Mouse (Mus musculus): ENCODE data around the gene Ankle1. TPM values are rescaled to one million over a fixed set of nuclear protein-coding genes. Genes with fewer than 3 reads are reported as not detected.
"Not testable (repeated sequence)": the region's sequence is repeated elsewhere in the genome, so short reads cannot be mapped to it uniquely, and the experiment has no call there.

Ankle1 gene
- polyA plus RNA-seq, 1 experiment from 2014 or later, result 34.8 TPM

GRCm38 (mm10) chr8:71402446-71402964 is 3.3 kb upstream of the Ankle1 start:
- Histone ChIP-seq H3K9ac (replicated peaks) (no peak overlapping the region), H3K27ac (replicated peaks) (no peak overlapping the region), H3K4me3 (no peak overlapping the region), H3K9me3 (no peaks in the 10 kb centered on the region), H3K36me3 (peaks cover 31% of the 10 kb centered on the region), H3K4me2 (replicated peaks) (no peak overlapping the region), H3K4me1 (peaks cover 26% of the 10 kb centered on the region), H3K27me3 (no peaks in the 10 kb centered on the region)
- 89% methylated on average over 9 of the region's 9 CpGs for WGBS
- ATAC-seq (ENCODE audit: low FRiP score, low read depth), result no peak

GRCm38 (mm10) chr8:71403107-71403885 is 2.5 kb upstream of the Ankle1 start:
- Histone ChIP-seq H3K4me2 (replicated peaks) (no peak overlapping the region), H3K9me3 (no peaks in the 10 kb centered on the region), H3K27ac (replicated peaks) (no peak overlapping the region), H3K4me1 (peaks cover 25% of the 10 kb centered on the region), H3K9ac (replicated peaks) (no peak overlapping the region), H3K36me3 (peaks cover 38% of the 10 kb centered on the region), H3K4me3 (no peak overlapping the region), H3K27me3 (no peaks in the 10 kb centered on the region)
- 89% methylated on average over 6 of the region's 6 CpGs for WGBS
- ATAC-seq (ENCODE audit: low FRiP score, low read depth), result no peak

- no peaks in the 10 kb centered on the region for H3K9me3 ChIP-seq
- H3K27me3 ChIP-seq, result no peaks in the 10 kb centered on the region
- no peak overlapping the region for H3K27ac ChIP-seq (replicated peaks)
- ATAC-seq (ENCODE audit: low FRiP score, low read depth), result no peak
- peaks cover 25% of the 10 kb centered on the region for H3K4me1 ChIP-seq
- no peak overlapping the region for H3K4me3 ChIP-seq
- peaks cover 39% of the 10 kb centered on the region for H3K36me3 ChIP-seq
- H3K4me2 ChIP-seq (replicated peaks), result no peak overlapping the region
- WGBS, result 92% methylated on average over 8 of the region's 8 CpGs
- no peak overlapping the region for H3K9ac ChIP-seq (replicated peaks)
Measured at GRCm38 (mm10) chr8:71404011-71404410, 1.8 kb upstream of the Ankle1 start.

- Histone ChIP-seq H3K4me1 (peaks cover 25% of the 10 kb centered on the region), H3K36me3 (peaks cover 41% of the 10 kb centered on the region), H3K27ac (replicated peaks) (no peak overlapping the region), H3K27me3 (no peaks in the 10 kb centered on the region), H3K4me2 (replicated peaks) (peak overlapping the region; percentile 83; the same call in 1 of the 2 replicates), H3K4me3 (no peak overlapping the region), H3K9me3 (no peaks in the 10 kb centered on the region), H3K9ac (replicated peaks) (no peak overlapping the region)
- ATAC-seq (ENCODE audit: low FRiP score, low read depth), result no peak
- WGBS, result 90% methylated on average over 9 of the region's 9 CpGs
Measured at GRCm38 (mm10) chr8:71404951-71405351, 859 bp upstream of the Ankle1 start.

DNA sequence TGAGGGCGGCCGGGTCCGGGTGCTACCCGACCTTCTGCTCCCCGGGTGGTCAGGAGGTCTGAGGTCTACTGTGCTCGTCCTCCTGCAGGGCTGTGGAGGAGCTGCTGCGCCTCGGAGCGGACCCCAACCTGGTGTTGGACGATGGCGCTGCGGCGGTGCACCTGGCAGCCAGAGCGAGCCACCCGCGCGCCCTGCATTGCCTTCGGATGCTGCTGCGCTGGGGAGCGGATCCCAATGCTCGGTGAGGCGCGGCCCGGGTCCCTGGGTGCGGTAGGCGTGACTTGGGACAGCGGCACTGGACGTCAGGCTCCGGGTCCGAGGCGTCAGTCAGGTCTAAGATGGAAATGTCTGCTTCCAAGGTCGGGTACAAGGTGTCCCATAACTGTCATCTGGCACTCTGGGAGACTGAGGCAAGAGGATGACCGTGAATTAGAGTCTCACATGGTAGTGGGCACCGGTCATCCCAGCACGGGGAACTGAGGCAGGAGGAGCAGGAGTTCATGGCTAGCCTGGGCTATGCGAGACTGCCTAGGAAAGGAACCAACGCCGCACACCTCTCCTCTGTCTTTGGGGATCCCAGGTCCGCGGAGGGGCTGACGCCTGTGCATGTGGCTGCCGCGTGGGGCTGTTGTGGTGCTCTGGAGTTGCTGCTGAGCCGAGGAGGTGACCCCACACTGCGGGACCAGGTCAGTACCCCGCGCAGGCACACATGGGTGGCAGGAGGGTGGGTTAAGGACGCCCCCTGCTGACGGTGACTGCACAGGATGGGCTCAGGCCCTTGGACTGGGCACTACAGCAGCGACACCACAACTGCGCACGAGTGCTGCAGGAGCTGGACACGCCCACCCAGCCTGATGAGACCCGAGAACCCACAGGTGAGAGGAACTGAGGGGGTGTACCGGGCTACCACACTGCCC is 547 bp downstream of the Ankle1 start:
- WGBS, result 1% methylated on average over 55 of the region's 55 CpGs
- Histone ChIP-seq H3K9ac (replicated peaks) (peak overlapping the region; percentile 66), H3K4me1 (peaks cover 25% of the 10 kb centered on the region), H3K27ac (replicated peaks) (peak overlapping the region; percentile 63; the same call in 1 of the 2 replicates), H3K4me3 (peak overlapping the region; percentile 65), H3K27me3 (no peaks in the 10 kb centered on the region), H3K36me3 (peaks cover 35% of the 10 kb centered on the region), H3K4me2 (replicated peaks) (peak overlapping the region; percentile 83), H3K9me3 (no peaks in the 10 kb centered on the region)
- ATAC-seq (ENCODE audit: low FRiP score, low read depth), result peak; percentile 79

DNA sequence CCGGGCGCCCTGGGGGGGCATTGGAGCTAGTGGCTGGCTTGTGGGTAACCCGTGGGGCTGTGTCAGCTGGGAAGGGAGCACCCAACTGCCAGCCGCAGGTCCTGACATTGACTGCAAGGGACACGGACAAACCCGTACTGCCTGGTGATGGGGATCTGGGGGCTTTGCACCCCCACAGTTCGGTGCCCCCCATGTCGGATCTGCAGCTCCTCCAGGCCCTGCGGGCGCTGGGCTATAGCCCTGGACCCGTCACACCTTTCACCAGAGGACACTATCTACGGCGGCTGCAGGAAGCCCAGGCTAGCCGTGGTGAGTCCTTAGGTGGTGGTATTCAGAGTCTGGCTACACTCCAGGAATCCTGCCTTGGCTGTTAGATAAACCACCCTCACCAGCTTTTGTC is 1.6 kb downstream of the Ankle1 start:
- no peak overlapping the region for H3K27ac ChIP-seq (replicated peaks)
- peaks cover 35% of the 10 kb centered on the region for H3K36me3 ChIP-seq
- H3K9me3 ChIP-seq, result no peaks in the 10 kb centered on the region
- 0 out of 2 replicates have a peak overlapping the region, but pooled peaks have one; percentile 65 for H3K4me3 ChIP-seq
- 92% methylated on average over 14 of the region's 14 CpGs for WGBS
- H3K27me3 ChIP-seq, result no peaks in the 10 kb centered on the region; the same call in 1 of the 2 replicates
- peaks cover 29% of the 10 kb centered on the region for H3K4me1 ChIP-seq
- ATAC-seq (ENCODE audit: low FRiP score, low read depth), result no peak
- H3K9ac ChIP-seq (replicated peaks), result peak overlapping the region; percentile 17; the same call in 1 of the 2 replicates
- peak overlapping the region; percentile 83 for H3K4me2 ChIP-seq (replicated peaks)

GRCm38 (mm10) chr8:71408231-71408630 is 2.4 kb downstream of the Ankle1 start:
- Histone ChIP-seq H3K36me3 (peaks cover 35% of the 10 kb centered on the region), H3K9ac (replicated peaks) (no peak overlapping the region), H3K4me3 (no peak overlapping the region), H3K27me3 (no peaks in the 10 kb centered on the region; the same call in 1 of the 2 replicates), H3K4me1 (peaks cover 29% of the 10 kb centered on the region), H3K9me3 (no peaks in the 10 kb centered on the region), H3K27ac (replicated peaks) (no peak overlapping the region), H3K4me2 (replicated peaks) (no peak overlapping the region)
- WGBS, result 98% methylated on average over 4 of the region's 4 CpGs
- no peak for ATAC-seq (ENCODE audit: low FRiP score, low read depth)

GRCm38 (mm10) chr8:71411535-71412273 is 5.9 kb downstream of the Ankle1 start:
- ATAC-seq (ENCODE audit: low FRiP score, low read depth), result no peak
- H3K27ac ChIP-seq (replicated peaks), result no peak overlapping the region
- 49% methylated on average over 11 of the region's 11 CpGs for WGBS

DNA sequence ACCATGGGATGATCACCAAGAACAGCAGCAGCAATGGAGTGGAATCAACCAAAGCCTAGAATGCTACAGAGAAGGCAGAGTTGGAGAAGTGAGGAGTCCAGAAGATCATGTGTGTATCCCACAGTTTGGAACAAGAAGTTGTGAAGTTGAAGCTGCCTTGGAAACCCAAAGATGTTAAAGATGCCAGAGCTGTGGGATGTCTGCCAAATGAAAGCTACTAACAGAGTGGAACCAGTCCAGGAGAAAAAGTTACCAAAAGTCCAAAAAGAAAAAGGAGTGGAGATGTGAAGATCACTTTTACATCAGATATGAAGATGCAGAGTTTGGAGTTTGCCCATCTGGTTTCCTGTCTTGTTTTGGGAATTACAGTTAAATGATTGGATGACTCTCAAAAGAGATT is 16.3 kb downstream of the Ankle1 start:
- Histone ChIP-seq H3K27ac (replicated peaks) (no peak overlapping the region), H3K4me1 (no peaks in the 10 kb centered on the region), H3K36me3 (no peaks in the 10 kb centered on the region), H3K9me3 (peaks cover 7% of the 10 kb centered on the region; the same call in 1 of the 2 replicates), H3K9ac (replicated peaks) (no peak overlapping the region), H3K4me3 (no peak overlapping the region), H3K27me3 (0 out of 2 replicates have a peak, but pooled peaks cover 4% of the 10 kb centered on the region), H3K4me2 (replicated peaks) (no peak overlapping the region)
- ATAC-seq (ENCODE audit: low FRiP score, low read depth), result no peak

More at GRCm38 (mm10) chr8:71411535-71412273, 5.9 kb downstream of the Ankle1 start:
- no peak overlapping the region for H3K9ac ChIP-seq (replicated peaks)
- no peaks in the 10 kb centered on the region for H3K9me3 ChIP-seq
- H3K4me3 ChIP-seq, result no peak overlapping the region
- peaks cover 31% of the 10 kb centered on the region for H3K36me3 ChIP-seq
- H3K4me1 ChIP-seq, result peaks cover 15% of the 10 kb centered on the region
- no peak overlapping the region for H3K4me2 ChIP-seq (replicated peaks)
- H3K27me3 ChIP-seq, result no peaks in the 10 kb centered on the region; the same call in 1 of the 2 replicates

DNA sequence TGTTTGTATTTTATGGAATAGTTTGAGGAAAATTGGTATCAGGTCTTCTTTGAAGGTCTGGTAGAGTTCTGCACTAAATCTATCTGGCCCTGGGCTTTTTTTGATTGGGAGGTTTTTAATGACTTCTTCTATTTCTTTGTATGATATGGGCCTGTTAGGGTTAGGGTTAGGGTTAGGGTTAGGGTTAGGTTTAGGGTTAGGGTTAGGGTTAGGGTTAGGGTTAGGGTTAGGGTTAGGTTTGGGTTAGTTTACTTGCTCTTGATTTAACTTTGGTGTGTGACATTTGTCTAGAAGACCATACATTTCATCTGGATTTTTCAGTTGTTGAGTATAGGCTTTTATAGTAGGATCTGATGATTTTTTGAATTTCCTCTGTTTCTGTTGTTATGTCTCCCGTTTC is 27.1 kb downstream of the Ankle1 start:
- not testable (repeated sequence) for H3K4me1 ChIP-seq; H3K9ac ChIP-seq (replicated peaks); H3K4me3 ChIP-seq; H3K27me3 ChIP-seq; H3K9me3 ChIP-seq; H3K4me2 ChIP-seq (replicated peaks); H3K27ac ChIP-seq (replicated peaks); H3K36me3 ChIP-seq; ATAC-seq (ENCODE audit: low FRiP score, low read depth)
- WGBS, result 79% methylated on average over 1 of the region's 1 CpGs

DNA sequence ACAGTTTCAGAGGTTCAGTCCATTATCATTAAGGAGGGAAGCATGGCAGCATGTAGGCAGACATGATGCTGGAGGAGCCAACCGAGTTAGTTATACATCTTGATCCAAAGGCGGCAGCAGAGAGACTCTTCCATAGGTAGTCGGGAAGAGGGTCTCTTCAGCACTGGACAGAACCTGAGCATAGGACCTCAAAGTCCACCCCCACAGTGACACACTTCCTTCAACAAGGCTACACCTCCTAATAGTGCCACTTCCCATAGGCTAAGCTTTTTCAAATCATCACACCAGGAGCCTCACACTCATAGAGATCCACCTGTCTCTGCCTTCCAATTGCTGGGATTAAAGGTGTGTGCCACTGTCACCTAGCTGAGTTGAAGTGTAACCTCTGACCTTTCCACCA is 31.2 kb downstream of the Ankle1 start:
- no peak for ATAC-seq (ENCODE audit: low FRiP score, low read depth)
- 59% methylated on average over 3 of the region's 3 CpGs for WGBS
- H3K27ac ChIP-seq (replicated peaks), result no peak overlapping the region
- no peaks in the 10 kb centered on the region for H3K9me3 ChIP-seq
- peaks cover 3% of the 10 kb centered on the region for H3K27me3 ChIP-seq
- H3K4me3 ChIP-seq, result no peak overlapping the region
- no peak overlapping the region for H3K4me2 ChIP-seq (replicated peaks)
- no peaks in the 10 kb centered on the region for H3K4me1 ChIP-seq
- H3K36me3 ChIP-seq, result no peaks in the 10 kb centered on the region
- H3K9ac ChIP-seq (replicated peaks), result no peak overlapping the region

Measured in midbrain, embryonic 12.5 days (tissue).